Mouse (Mus musculus) urinary bladder, postnatal 14 days (tissue): ENCODE data around the gene Lats2.

Experiments used
- DNase-seq: peaks from one replicate; pipeline ENCODE4 v3.0.0; 2021; ENCODE audit warnings: low spot score

Lats2 gene

GRCm38 (mm10) chr14:57737089-57737488 lies 21.1 kb downstream of the Lats2 start:
- peak; percentile 21 for DNase-seq

DNA sequence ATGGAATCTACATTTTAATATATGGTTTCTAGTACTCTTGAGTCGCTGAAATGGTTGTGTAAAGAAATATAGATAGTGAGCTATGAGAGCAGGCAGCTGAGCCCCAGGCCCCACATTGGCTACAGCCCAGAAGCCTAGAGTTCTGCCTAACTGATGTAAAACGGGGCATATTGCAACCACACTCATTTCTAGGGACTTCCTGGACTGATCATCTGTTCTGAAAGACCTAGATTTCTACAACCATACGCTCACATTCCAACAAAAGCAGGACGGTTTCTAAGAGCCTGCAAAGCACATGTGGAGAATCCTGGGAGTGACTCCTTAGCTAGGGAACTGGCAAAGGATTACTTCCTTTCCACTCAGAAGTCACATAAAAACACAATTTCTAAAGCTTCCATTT lies 22.0 kb downstream of the Lats2 start:
- no peak for DNase-seq

- DNase-seq = no peak
These were observed 25.4 kb downstream of the Lats2 start for GRCm38 (mm10) chr14:57732668-57733293.

- peak; percentile 57 for DNase-seq
These were observed 27.7 kb downstream of the Lats2 start for GRCm38 (mm10) chr14:57730527-57730926.

DNA sequence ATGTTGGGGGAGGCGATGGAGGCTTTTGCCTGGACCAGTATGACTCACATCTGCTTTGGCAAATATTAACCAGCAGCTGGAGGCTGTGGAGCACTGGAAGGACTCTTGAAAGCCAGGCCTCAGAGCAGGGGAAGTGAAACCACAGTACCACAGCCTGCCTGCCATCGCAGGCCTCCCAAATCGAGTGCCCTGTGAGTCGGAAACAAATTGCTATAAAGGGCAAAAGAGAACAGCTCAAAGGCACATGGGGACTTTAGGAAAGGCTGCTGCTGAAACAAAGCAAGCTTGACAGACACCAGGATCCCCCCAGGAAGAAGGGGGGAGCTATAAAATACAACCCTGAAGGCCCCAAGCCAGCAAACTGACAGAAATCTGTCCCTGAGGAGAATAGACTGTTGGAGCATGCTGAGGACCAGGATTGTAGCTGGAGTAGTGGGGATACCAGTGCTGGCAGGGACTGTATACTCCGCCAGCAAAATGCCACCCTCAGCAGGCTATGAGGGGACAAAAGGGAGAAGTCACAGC lies 28.2 kb downstream of the Lats2 start:
- DNase-seq = peak; percentile 52

- no peak for DNase-seq
These were observed 28.8 kb downstream of the Lats2 start for GRCm38 (mm10) chr14:57729364-57729763.

- no peak for DNase-seq
These were observed 32.0 kb downstream of the Lats2 start for GRCm38 (mm10) chr14:57726172-57726571.

DNA sequence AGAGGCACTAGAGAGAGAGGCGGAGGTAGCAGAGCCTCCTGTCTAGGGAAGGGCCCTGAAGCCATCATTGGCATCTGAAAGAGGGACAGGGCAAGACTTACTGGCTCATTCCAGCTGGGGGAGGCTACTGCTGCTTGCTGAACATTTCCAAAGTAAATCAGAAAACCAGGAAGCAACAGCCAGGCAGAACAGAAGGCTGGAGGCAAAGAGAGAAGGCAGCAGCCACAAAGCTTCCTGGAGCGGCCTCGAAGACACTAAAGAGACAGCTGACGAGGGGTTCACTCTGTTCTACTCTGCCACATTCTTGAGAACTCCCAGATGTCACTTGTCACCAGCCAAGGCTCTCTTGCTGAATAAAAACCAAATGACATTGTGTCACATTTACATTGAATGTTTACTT lies 33.7 kb downstream of the Lats2 start:
- no peak for DNase-seq

- DNase-seq = no peak
These were observed 39.9 kb downstream of the Lats2 start for GRCm38 (mm10) chr14:57718245-57718644.

DNA sequence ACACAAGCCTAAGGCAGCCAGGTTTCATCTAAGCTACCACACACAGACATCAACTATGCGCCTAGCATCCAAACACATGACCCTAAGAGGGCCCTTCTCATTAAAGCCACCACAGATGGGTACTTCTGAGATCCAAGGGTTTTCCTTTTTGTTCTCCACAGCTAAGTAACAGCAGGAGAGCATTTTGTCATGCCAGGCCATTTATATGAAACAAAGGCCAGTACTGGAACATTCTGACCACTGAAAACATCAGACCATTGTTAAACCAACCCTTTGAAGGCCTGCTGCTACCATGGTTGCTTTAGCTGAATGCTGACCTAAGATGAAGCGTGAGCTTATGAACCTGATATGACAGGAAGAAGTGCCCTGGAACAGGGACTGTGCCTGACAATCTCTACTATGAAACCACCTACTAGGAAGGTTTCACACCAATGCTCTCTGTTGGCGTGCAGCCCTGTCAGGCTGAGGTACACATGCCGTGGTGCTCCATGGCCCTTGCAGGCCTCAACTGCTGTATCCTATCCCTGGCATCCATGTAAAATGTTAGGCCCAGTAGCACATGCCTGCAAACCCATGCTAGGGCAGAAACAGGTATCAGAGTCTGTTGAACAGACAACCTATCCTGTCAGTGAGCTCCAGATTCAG lies 41.5 kb downstream of the Lats2 start:
- no peak for DNase-seq

DNA sequence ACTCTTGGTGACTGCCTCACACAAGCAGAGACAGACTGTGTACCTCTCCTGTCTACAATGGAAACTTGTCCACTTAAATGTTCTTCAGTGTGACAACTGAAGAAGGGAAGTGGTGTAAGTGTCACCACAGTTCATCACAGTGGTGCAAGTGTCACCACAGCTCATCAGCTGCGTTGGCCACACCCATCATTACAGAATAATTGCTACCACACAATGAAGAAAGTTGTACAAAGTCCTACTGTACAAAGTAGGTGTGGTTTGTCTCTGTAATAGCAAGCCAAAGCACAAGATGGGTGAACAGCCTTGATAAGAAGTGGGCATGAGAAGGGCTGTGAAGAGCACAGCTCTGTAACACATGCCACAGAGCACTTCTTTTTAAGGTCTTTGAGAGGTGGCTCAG lies 45.3 kb downstream of the Lats2 start:
- DNase-seq = no peak

GRCm38 (mm10) chr14:57711059-57711458 lies 47.1 kb downstream of the Lats2 start:
- DNase-seq = no peak

DNA sequence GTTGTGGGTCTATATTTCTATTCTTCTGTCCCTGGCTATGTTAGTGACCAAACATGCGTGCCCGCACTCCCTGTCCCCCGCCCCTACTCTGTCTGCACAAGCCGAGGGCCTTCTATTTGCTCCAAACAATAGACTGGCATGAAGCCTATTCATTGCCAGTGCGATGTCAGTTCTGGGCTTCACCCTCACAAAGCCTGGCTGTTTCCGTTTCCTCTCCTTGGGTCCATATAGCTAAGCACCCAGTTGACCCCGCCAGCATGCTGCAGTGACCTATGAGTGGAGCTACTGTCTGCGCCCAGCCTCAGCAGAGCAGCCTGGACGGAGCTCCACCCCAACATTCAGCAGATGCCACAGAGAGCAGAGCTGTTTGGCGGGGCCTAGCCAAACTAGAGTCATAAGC lies 49.0 kb downstream of the Lats2 start:
- no peak for DNase-seq

- peak; percentile 69 for DNase-seq
These were observed 49.6 kb downstream of the Lats2 start for GRCm38 (mm10) chr14:57708580-57708979.

- DNase-seq = peak; percentile 39
These were observed 50.9 kb downstream of the Lats2 start for GRCm38 (mm10) chr14:57707100-57707893.

GRCm38 (mm10) chr14:57706760-57707099 lies 51.5 kb downstream of the Lats2 start:
- no peak for DNase-seq

- DNase-seq = no peak
These were observed 52.4 kb downstream of the Lats2 start for GRCm38 (mm10) chr14:57705759-57706158.

- no peak for DNase-seq
These were observed 53.1 kb downstream of the Lats2 start for GRCm38 (mm10) chr14:57705075-57705474.

DNA sequence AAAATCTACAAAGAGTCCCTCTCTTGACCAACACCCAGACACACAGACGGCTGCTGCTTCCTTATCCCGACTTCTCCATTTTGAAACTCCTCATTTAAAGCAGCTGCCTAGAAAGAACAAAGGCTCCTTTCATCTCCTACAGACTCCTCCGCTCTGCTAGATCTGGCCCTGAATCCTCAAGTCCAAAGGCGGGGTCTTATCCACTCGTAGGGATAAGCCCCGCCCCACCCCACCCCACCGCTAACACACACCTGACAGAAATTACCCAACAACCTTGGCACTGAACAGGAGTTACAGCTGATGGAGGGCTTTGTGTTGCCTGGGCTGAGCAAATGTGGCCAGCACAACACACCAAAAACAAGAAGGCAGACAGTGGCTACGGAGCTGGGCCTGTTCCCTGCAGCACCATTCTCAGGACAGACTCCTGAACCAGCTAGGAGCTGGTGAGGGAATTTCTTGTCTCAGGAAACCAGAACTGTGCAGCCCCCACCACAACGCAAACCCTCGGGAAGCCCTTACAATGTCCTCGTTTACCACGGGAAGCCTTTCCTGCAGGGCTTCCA lies 56.2 kb downstream of the Lats2 start:
- no peak for DNase-seq

DNA sequence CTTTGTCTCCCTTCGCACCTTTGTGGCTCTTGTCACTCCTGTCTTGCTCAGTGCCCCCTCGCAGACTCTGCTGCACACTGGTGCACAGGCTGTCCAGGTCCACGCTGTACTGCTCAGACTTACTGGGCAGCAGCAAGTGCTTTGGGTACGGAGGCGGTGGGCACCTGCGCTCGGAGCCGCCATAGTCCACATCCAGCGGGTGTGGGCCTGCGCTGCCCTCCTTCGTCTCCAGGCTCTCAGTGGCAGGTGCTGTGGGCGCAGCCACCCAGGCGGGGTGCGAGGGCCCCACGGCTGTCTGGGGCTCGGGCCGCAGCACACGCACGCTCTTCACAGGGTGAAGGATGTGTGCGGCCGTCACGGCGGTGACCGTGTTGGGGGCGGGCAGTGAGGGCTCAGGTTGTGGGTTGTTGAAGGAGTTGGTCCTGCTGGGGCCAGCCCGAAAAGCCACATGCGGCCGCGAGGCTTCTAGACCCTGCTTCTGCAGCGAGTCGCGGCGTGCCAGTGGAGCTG lies 58.7 kb downstream of the Lats2 start:
- DNase-seq = no peak

DNA sequence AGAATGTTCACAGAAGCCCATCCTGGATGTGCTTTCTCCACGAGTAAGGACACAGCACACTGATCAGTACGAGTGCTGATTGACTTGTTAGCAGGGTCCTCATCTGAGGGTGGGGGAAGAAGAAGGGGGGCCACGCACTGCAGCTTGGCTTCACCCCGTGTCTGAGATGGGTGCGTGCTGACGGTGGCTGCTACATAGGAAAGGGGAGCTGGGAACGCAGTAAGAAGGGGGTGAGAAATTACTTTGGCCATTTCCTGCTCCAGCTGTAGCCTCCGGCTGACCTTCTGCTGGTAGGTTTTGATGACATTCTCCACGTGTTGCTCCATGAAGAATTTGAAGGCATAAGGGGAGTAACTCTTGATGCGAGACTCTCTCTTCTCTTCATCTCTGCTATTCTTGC lies 59.2 kb downstream of the Lats2 start:
- DNase-seq = no peak

GRCm38 (mm10) chr14:57696066-57696465 lies 62.1 kb downstream of the Lats2 start:
- DNase-seq = no peak

DNA sequence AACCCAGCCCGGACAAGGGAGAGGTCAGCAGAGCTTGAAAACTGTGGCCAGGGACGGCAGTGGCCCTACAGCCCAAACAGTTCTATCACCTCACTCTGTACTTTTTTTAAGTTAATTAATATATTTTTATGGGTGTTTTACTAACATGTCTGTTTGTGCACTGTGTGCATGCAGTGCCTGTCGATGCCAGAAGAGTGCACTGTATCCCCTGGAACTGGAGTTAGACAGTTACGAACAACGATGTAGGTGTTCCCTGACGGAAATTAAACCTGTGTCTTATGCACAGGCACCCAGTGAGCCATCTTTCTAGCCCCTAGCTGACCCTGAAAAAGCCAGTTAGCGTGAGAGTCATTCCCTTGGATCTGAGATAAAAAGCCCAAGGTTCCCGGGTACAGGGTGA lies 62.6 kb downstream of the Lats2 start:
- DNase-seq = no peak
